Mouse (Mus musculus) embryonic facial prominence, embryonic 13.5 days (tissue): ENCODE results near the gene Crybg3. TPM values are rescaled to one million over a fixed set of nuclear protein-coding genes. Genes with fewer than 3 reads are reported as not detected.

ENCODE experiments used
- ATAC-seq: fragments of 200-750 bp; cut with Nextera tagmentation; 2 replicates; pipeline ENCODE4 v1.8.0; 2017; ENCODE audit warnings: low read depth; ENCODE audit not compliant: insufficient number of reproducible peaks, insufficient read depth, low FRiP score, low TSS enrichment
- H3K27ac ChIP-seq: fragments of 300-500 bp; sonication (generic); 2 replicates; pipeline ENCODE4 v1.5.1; 2015; ENCODE audit warnings: moderate library complexity, mild to moderate bottlenecking, inconsistent platforms
- H3K27me3 ChIP-seq: fragments of 300-500 bp; sonication (generic); 2 replicates; pipeline ENCODE4 v1.6.1; 2015; ENCODE audit warnings: mild to moderate bottlenecking, inconsistent platforms
- H3K36me3 ChIP-seq: fragments of 300-500 bp; sonication (generic); 2 replicates; pipeline ENCODE4 v1.6.1; 2015; ENCODE audit warnings: mild to moderate bottlenecking, inconsistent platforms
- H3K4me1 ChIP-seq: fragments of 300-500 bp; sonication (generic); 2 replicates; pipeline ENCODE4 v1.6.1; 2015; ENCODE audit warnings: inconsistent platforms
- H3K4me2 ChIP-seq: fragments of 300-500 bp; sonication (generic); 2 replicates; pipeline ENCODE4 v1.6.1; 2015; ENCODE audit warnings: moderate library complexity, mild to moderate bottlenecking, inconsistent platforms
- H3K4me3 ChIP-seq: fragments of 300-500 bp; sonication (generic); 2 replicates; pipeline ENCODE4 v1.5.1; 2015; ENCODE audit warnings: mild to moderate bottlenecking, inconsistent platforms
- H3K9ac ChIP-seq: fragments of 300-500 bp; sonication (generic); 2 replicates; pipeline ENCODE4 v1.6.1; 2015; ENCODE audit warnings: mild to moderate bottlenecking, inconsistent platforms
- H3K9me3 ChIP-seq: fragments of 300-500 bp; sonication (generic); 2 replicates; pipeline ENCODE4 v1.6.1; 2016; ENCODE audit warnings: inconsistent platforms
- WGBS: fragments of 180-500 bp; shearing (Covaris S2); methylation state at CpG from one replicate; pipeline ENCODE4 v1.1.7; 2015; ENCODE audit warnings: mixed read lengths; 5-methylcytosine and 5-hydroxymethylcytosine counted together
- polyA plus RNA-seq: library from polyadenylated mRNA; unstranded; fragments of >200 nt; fragmentation: Nextera tagmentation; extraction: Ambion mirVana; gene quantifications from 2 replicates; pipeline ENCODE4 v1.2.1, GENCODE M21; 2015

The Crybg3 gene
- polyA plus RNA-seq, 1 experiment from 2014 or later = 9.8 TPM

- 88% methylated on average over 7 of the region's 7 CpGs for WGBS
- H3K27me3 ChIP-seq = no peaks in the 10 kb centered on the region; the same call in 1 of the 2 replicates
- no peaks in the 10 kb centered on the region for H3K9me3 ChIP-seq
- no peak overlapping the region for H3K9ac ChIP-seq
- H3K36me3 ChIP-seq = no peaks in the 10 kb centered on the region
- H3K4me1 ChIP-seq = no peaks in the 10 kb centered on the region
- no peak overlapping the region for H3K27ac ChIP-seq
- no peak for ATAC-seq
- no peak overlapping the region for H3K4me2 ChIP-seq
- no peak overlapping the region for H3K4me3 ChIP-seq
Measured at GRCm38 (mm10) chr16:59444880-59445559, 155.8 kb downstream of the Crybg3 start.

Other genes with a start within 250 kb of the Crybg3 start
- gene Olfr209, start 237.0 kb downstream of the Crybg3 start, polyA plus RNA-seq = not detected in 2 replicates
- 0.04 and 0.14 TPM in 2 replicates for gene Gabrr3, start 193.6 kb downstream of the Crybg3 start, polyA plus RNA-seq
- gene Riox2, start 129.2 kb downstream of the Crybg3 start, polyA plus RNA-seq = 35.5 and 35.6 TPM in 2 replicates
- 28.3 and 37.6 TPM in 2 replicates for gene Arl6, start 38.4 kb upstream of the Crybg3 start, polyA plus RNA-seq